Mouse (Mus musculus) forebrain, embryonic 11.5 days (tissue): Measurements from ENCODE around the gene Hap1. TPM values are rescaled to one million over a fixed set of nuclear protein-coding genes. Genes with fewer than 3 reads are reported as not detected.
"Not testable (repeated sequence)": the region's sequence is repeated elsewhere in the genome, so short reads cannot be mapped to it uniquely, and the experiment has no call there.

Source experiments
- ATAC-seq: fragments of 200-750 bp; cut with Nextera tagmentation; replicated peaks from 2 replicates; pipeline ENCODE4 v1.8.0; 2017; ENCODE audit warnings: moderate TSS enrichment; ENCODE audit not compliant: low FRiP score
- DNase-seq: peaks from one replicate; pipeline ENCODE4 v3.0.0-alpha.2; 2017; ENCODE audit warnings: low spot score
- H3K27ac ChIP-seq: fragments of 300-500 bp; sonication (generic); 2 replicates; pipeline ENCODE4 v1.5.1; 2014; ENCODE audit warnings: low read depth, low read length
- H3K27me3 ChIP-seq: fragments of 300-500 bp; sonication (generic); 2 replicates; pipeline ENCODE4 v1.6.1; 2014; ENCODE audit warnings: mild to moderate bottlenecking, low read length, mixed read lengths; ENCODE audit not compliant: control insufficient read depth, insufficient read depth
- H3K36me3 ChIP-seq: fragments of 300-500 bp; sonication (generic); 2 replicates; pipeline ENCODE4 v1.6.1; 2014; ENCODE audit warnings: mild to moderate bottlenecking, low read length, moderate library complexity, mixed read lengths; ENCODE audit not compliant: control insufficient read depth, insufficient read depth
- H3K4me1 ChIP-seq: fragments of 300-500 bp; sonication (generic); replicated peaks from 2 replicates; pipeline ENCODE4 v1.6.1; 2014; ENCODE audit warnings: low read length, mixed read lengths; ENCODE audit not compliant: control insufficient read depth, insufficient read depth
- H3K4me2 ChIP-seq: fragments of 300-500 bp; sonication (generic); 2 replicates; pipeline ENCODE4 v1.6.1; 2014; ENCODE audit warnings: low read depth, mild to moderate bottlenecking, low read length, moderate library complexity, mixed read lengths; ENCODE audit not compliant: severe bottlenecking
- H3K4me3 ChIP-seq: fragments of 300-500 bp; sonication (generic); 2 replicates; pipeline ENCODE4 v1.5.1; 2014; ENCODE audit warnings: low read depth, low read length
- H3K9ac ChIP-seq: fragments of 300-500 bp; sonication (generic); 2 replicates; pipeline ENCODE4 v1.6.1; 2014; ENCODE audit warnings: low read length
- H3K9me3 ChIP-seq: fragments of 300-500 bp; sonication (generic); 2 replicates; pipeline ENCODE4 v1.6.1; 2016; ENCODE audit warnings: low read length, mixed read lengths; ENCODE audit not compliant: control insufficient read depth
- WGBS: fragments of 180-500 bp; shearing (Covaris S2); extraction: QIAGEN DNeasy Blood & Tissue Kit; methylation state at CpG from one replicate; pipeline ENCODE4 v1.1.7; 2014; 5-methylcytosine and 5-hydroxymethylcytosine counted together
- polyA plus RNA-seq: library from polyadenylated mRNA; unstranded; fragments of >200 nt; fragmentation: Nextera tagmentation; extraction: Ambion mirVana; gene quantifications from 2 replicates; pipeline ENCODE4 v1.2.1, GENCODE M21; 2014

Hap1 gene
- polyA plus RNA-seq, 1 experiment from 2014 or later, result 46.1 TPM

DNA sequence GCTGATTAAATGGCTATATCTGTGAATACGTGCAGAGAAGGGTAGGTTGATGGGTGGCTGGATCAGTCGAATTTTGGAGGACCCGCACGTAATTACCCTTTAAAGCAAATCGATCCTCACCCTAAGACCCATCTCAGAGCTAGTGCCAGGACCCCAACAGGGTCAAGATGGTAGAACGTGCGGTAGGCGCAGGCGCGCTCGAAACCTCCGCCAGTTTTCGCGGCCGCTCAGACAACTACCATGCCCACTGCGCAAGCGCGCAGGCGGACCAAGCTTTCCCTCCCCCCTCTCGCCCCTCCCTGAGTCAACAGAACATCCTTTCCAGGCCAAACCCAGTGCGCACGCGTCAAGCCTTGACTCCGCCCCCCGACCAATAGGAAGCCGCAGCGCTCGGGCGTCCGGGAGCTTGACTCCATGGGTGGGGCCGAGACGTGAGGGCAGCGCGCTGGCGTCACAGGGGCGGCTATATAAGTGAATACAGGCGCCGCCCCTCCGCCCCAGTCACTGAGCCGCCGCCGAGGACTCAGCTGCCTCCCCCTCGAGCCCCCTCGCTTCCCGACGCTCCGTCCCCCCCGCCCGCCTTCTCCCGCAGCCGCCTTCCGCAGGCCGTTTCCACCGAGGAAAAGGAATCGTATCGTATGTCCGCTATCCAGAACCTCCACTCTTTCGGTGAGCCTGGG lies 36.3 kb downstream of the Hap1 start, which contains the start of gene Eif1:
Gene Eif1, plus strand, starts transcription at position 394 of the 680 bp plus-strand sequence.
- 1% methylated on average over 54 of the region's 58 CpGs for WGBS
- Histone ChIP-seq H3K9ac (peak within 1 kb of the TSS; percentile 96), H3K9me3 (no peaks in the 10 kb centered on the region), H3K27me3 (no peaks in the 10 kb centered on the region), H3K4me2 (peak within 1 kb of the TSS; percentile 72), H3K4me3 (peak within 1 kb of the TSS; percentile 86), H3K27ac (peak within 1 kb of the TSS; percentile 93), H3K36me3 (peaks cover 4% of the 10 kb centered on the region; the same call in 1 of the 2 replicates), H3K4me1 (0 out of 2 replicates have a peak, but pooled peaks cover 2% of the 10 kb centered on the region)
- DNase-seq (peak; percentile 100), ATAC-seq (peak; percentile 88)

DNA sequence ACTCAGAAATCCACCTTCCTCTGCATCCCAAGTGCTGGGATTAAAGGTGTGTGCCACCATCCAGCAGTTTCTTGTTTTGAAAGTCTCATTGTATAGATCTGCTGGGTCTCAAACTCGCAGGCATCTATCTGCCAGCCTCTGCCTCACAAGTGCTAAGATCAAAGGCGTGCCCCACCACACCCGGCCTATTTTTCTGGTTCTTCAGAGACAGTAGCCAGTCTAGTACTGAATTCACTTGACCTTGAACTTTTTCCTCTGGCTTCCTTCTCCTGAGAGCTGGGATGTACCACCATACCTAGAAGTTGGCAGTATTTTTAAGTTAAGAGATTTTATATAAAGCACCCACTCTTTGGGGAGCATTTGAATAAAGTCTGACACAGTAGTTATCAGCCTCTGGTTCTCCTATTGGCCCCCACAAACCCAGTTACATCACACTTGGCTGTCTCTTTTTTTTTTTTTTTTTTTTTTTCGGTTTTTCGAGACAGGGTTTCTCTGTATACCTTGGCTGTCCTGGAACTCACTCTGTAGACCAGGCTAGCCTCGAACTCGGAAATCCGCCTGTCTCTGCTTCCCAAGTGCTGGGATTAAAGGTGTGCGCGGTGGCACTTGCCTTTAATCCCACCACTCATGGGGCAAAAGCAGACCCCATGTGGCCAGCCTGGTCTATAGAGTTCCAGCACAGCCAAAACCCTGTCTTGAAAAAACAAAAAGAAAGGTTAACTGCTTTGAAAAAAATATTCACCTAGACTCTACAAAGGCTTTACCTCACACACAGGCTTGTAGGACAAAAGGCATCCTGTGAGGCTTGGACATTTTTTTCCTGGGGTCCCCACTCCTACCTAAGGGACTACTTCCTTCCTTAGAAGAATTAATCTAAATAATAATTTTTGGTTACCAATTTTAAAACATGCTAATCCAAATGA lies 37.1 kb downstream of the Hap1 start:
- ATAC-seq, result peak; percentile 22; the same call in 1 of the 2 replicates
- Histone ChIP-seq H3K27me3 (no peaks in the 10 kb centered on the region), H3K36me3 (peaks cover 4% of the 10 kb centered on the region; the same call in 1 of the 2 replicates), H3K4me2 (peak overlapping the region; percentile 61; the same call in 1 of the 2 replicates), H3K4me3 (peak overlapping the region; percentile 86), H3K27ac (no peak overlapping the region), H3K4me1 (0 out of 2 replicates have a peak, but pooled peaks cover 2% of the 10 kb centered on the region), H3K9ac (no peak overlapping the region; the same call in 1 of the 2 replicates), H3K9me3 (no peaks in the 10 kb centered on the region)
- no peak for DNase-seq
- 88% methylated on average over 10 of the region's 10 CpGs for WGBS

DNA sequence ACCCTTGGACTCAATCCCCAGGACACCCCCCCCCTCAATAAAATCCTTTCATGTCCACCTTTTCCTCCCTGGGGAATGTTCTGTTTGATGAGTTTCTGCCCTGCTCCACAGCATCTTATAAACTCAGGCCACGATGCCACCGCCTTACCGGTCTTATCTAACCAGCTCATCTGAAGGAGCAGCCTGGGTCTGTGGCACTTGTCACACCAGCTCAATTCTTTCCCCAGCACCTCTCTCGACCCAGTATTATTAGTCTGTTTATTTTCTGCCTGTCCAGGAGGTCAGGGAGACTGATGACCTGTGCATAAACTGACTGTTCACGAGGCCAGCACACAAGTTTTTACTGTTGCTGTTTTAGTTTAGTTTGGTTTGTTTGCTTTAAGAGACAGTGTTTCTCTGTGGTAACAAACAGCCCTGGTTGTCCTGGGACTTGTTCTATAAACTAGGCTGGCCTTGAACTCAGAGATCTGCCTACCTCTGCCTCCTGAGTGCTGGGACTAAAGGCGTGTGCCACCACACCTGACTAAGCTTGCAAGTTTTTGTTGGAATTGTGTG lies 38.0 kb downstream of the Hap1 start:
- no peak for ATAC-seq

DNA sequence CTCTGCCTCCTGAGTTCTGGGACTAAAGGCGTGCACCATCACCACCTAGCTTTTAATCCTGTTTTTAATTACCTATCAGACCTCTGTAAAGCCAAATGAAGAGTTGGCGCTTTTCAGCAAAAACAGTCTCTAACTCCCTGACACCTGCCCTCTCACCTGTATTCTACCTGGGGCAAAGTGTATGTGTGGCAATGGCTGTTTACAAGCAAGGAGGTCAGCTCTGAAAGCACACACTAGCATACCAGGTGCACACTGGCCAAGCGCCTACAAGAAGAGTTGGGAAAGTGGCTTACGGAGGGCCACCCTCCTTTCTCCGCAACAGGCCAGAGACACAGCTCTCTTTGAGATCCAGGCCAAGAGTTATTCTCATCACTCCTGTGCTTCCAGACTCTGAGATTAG lies 40.5 kb downstream of the Hap1 start:
- peaks cover 3% of the 10 kb centered on the region; the same call in 1 of the 2 replicates for H3K4me1 ChIP-seq
- no peak overlapping the region for H3K9ac ChIP-seq
- H3K27ac ChIP-seq, result no peak overlapping the region
- H3K36me3 ChIP-seq, result no peaks in the 10 kb centered on the region
- DNase-seq (no peak), ATAC-seq (no peak)
- no peak overlapping the region for H3K4me3 ChIP-seq
- H3K4me2 ChIP-seq, result no peak overlapping the region
- H3K9me3 ChIP-seq, result no peaks in the 10 kb centered on the region
- H3K27me3 ChIP-seq, result no peaks in the 10 kb centered on the region
- WGBS, result 94% methylated on average over 5 of the region's 5 CpGs

More for the DNA sequence above, 38.0 kb downstream of the Hap1 start:
- Histone ChIP-seq H3K27ac (no peak overlapping the region), H3K9ac (no peak overlapping the region), H3K4me2 (no peak overlapping the region), H3K4me1 (0 out of 2 replicates have a peak, but pooled peaks cover 2% of the 10 kb centered on the region), H3K27me3 (no peaks in the 10 kb centered on the region), H3K36me3 (peaks cover 4% of the 10 kb centered on the region; the same call in 1 of the 2 replicates), H3K4me3 (no peak overlapping the region), H3K9me3 (no peaks in the 10 kb centered on the region)
- WGBS, result 85% methylated on average over 6 of the region's 6 CpGs
- DNase-seq, result no peak

DNA sequence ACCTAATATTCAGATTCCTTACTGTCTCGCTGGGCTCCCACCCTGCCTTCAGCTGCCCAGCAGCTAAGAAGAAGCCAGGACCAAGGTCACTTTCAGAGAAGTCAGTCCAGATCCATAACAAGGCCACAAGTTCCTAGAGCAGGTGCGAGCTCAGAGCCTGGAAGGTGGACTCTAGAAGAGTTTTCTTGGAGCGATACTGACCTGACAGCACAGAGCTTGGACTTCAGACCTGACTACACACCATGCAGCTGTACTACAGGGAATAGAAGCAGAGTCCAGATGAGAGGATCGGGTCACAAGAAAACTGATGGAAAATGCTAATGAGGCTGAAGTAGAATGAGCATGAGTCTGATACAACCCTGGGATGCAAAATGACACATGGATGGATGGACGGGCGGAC lies 42.5 kb downstream of the Hap1 start:
- WGBS, result 92% methylated on average over 6 of the region's 6 CpGs
- Histone ChIP-seq H3K4me1 (peaks cover 3% of the 10 kb centered on the region; the same call in 1 of the 2 replicates), H3K27me3 (no peaks in the 10 kb centered on the region), H3K9ac (no peak overlapping the region), H3K27ac (no peak overlapping the region), H3K4me2 (no peak overlapping the region), H3K4me3 (no peak overlapping the region), H3K36me3 (no peaks in the 10 kb centered on the region), H3K9me3 (no peaks in the 10 kb centered on the region)
- DNase-seq (no peak), ATAC-seq (no peak)

DNA sequence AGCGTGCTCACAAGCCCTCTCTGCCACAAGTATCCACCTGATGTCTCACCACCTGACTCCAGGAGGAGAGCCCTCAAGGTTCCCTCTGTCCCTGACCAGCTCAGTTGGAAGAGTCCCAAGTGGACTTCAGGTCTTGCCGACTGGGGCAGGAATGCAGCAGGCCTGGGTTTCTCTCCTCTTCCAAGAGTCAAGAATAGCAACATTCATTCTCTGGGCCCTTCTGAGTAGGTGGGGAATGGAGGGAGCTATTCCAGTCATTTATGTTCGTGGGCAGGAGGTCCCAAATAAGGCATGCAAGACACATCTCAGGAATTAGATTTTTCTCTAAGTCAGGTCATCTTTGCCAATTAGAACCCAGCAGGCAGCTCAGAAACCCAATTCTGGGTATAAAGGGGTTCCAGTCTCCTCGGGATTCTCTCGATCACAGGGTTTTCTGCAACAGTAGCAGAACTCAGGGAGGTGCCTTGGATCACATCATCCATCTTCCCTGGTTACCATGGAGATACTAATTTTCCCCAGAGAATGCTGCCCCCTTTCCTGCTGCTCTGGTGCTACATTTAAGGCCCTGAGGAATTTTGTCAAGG lies 43.7 kb downstream of the Hap1 start:
- Histone ChIP-seq H3K27me3 (no peaks in the 10 kb centered on the region), H3K27ac (no peak overlapping the region), H3K9ac (no peak overlapping the region), H3K9me3 (no peaks in the 10 kb centered on the region), H3K4me2 (no peak overlapping the region), H3K4me1 (peaks cover 3% of the 10 kb centered on the region; the same call in 1 of the 2 replicates), H3K36me3 (no peaks in the 10 kb centered on the region), H3K4me3 (no peak overlapping the region)
- DNase-seq (no peak), ATAC-seq (no peak)
- 44% methylated on average over 5 of the region's 5 CpGs for WGBS

DNA sequence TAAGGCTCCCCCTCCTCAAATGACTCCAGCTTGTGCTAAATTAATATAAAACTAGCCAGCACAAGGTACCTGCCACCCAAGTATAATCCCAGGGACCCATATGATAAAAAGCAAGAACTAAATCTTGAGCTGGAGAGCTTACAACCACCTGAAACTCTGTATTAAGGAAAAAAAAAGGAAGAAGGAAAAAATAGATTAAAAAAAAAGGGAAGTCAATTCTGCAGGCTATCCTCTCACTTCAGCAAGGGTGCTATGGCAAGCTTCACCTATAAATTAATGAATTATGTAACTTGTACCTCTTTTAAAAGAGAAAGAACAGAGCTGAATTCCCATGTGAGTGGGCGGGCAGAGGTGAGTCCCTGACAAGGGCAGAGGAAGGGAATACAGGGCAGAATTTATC lies 44.3 kb downstream of the Hap1 start:
- 89% methylated on average over 1 of the region's 1 CpGs for WGBS
- ATAC-seq (no peak), DNase-seq (no peak)
- H3K27me3 ChIP-seq, result no peaks in the 10 kb centered on the region
- no peak overlapping the region for H3K4me2 ChIP-seq
- H3K9me3 ChIP-seq, result no peaks in the 10 kb centered on the region
- no peak overlapping the region for H3K9ac ChIP-seq
- H3K36me3 ChIP-seq, result no peaks in the 10 kb centered on the region
- H3K4me1 ChIP-seq, result peaks cover 3% of the 10 kb centered on the region; the same call in 1 of the 2 replicates
- H3K4me3 ChIP-seq, result no peak overlapping the region
- H3K27ac ChIP-seq, result no peak overlapping the region

DNA sequence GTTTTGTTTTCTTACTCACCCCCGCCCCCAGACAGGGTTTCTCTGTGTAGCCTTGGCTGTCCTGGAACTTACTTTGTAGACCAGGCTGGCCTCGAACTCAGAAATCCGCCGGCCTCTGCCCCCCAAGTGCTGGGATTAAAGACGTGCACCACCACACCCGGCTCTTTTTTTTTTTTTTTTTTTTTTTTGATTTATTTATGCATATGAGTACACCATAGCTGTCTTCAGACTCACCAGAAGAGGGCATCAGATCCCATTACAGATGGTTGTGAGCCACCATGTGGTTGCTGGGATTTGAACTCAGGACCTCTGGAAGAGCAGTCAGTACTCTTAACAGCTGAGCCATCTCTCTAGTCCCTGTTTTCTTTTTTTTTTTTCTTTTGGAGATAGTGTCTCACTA lies 47.3 kb downstream of the Hap1 start:
- H3K4me3 ChIP-seq, H3K27me3 ChIP-seq, H3K9me3 ChIP-seq, H3K4me2 ChIP-seq, H3K27ac ChIP-seq, H3K9ac ChIP-seq, H3K4me1 ChIP-seq, H3K36me3 ChIP-seq, ATAC-seq, DNase-seq: not testable (repeated sequence)
- WGBS, result 86% methylated on average over 6 of the region's 6 CpGs
